Mouse (Mus musculus): ENCODE results near the gene Cenpm. TPM values are rescaled to one million over a fixed set of nuclear protein-coding genes. Genes with fewer than 3 reads are reported as not detected.

The Cenpm gene
- total RNA-seq, 1 experiment from 2014 or later: 5.9 TPM

DNA sequence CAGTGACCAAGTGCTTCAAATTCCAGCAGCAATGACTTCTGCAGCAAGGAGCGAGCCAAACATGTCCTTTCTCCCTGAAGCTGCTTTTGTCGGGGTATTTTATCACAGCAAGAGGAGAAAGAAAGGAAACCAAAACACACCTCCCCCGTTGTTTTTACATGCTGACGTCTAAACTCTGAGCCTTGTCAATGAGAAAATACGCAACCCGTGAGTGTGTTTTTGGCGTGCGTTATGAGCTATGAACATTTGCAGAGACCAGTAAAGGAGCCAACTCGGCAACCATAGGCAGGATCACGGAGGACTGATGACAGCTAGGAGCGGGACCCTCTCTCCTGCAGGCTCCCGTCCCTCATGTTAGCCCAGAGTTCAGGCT is 820 bp downstream of the Cenpm start:
- no peak for DNase-seq

- DNase-seq: no peak
Measured at GRCm38 (mm10) chr15:82243311-82243710, 1.2 kb downstream of the Cenpm start.

GRCm38 (mm10) chr15:82236565-82236964 is 8.0 kb downstream of the Cenpm start:
- DNase-seq: peak; percentile 76

GRCm38 (mm10) chr15:82235661-82236060 is 8.9 kb downstream of the Cenpm start:
- no peak for DNase-seq

GRCm38 (mm10) chr15:82232651-82233050 is 11.9 kb downstream of the Cenpm start:
- no peak for DNase-seq

DNA sequence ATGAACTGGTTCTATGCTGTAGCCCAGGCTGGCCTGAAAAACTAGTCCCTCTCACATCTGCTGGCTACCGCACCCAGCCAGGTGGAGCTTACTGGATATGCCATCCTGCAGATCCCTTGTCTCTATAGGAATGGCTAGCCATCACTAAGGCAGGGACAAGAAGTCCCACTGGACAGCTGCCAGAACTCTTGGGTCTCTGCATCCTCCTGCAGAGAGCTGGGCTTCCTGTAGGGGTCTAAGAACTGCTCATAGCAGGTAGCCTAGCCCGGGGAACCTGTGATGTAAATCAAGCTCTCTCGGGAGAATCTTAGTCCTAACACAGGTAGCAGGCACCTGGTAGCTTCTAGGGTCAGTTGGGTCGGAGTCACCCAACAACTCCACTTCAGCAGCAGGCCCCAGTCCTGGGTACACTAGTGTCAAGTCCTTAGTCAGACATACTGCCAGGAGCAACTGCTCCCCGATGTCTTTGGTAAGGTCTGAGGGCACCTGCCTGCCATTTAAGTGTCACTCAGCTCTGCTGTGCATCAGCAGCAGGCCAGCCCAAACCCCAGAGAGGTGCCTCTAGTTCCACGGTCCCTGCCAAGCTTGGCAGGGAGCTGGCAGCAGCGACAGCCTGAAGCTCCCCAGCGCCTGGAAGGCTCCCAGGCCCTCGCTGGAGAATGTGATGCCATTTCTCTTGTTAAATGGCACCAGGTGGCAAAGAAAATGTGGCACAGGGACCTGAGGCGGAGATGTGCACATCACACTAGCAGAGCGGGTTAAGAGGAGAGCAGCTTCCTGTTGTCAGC is 12.8 kb downstream of the Cenpm start:
- no peak for DNase-seq

DNA sequence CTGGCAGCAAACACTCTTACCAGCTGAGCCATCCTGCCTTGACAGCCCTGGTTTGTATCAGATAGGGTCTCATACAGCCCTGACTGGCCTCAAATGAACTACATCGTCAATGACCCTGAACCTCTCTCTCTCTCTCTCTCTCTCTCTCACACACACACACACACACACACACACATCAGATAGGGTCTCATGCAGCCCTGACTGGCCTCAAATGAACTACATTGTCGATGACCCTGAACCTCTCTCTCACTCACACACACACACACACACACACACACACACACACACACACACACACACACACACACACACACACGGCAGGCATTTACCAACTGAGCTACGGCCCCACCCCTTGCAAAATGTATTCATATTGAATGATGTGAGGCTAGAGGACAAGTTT is 13.4 kb downstream of the Cenpm start:
- no peak for DNase-seq

GRCm38 (mm10) chr15:82230098-82230611 is 14.4 kb downstream of the Cenpm start:
- no peak for DNase-seq

GRCm38 (mm10) chr15:82229542-82230045 is 15.0 kb downstream of the Cenpm start:
- DNase-seq: no peak

DNA sequence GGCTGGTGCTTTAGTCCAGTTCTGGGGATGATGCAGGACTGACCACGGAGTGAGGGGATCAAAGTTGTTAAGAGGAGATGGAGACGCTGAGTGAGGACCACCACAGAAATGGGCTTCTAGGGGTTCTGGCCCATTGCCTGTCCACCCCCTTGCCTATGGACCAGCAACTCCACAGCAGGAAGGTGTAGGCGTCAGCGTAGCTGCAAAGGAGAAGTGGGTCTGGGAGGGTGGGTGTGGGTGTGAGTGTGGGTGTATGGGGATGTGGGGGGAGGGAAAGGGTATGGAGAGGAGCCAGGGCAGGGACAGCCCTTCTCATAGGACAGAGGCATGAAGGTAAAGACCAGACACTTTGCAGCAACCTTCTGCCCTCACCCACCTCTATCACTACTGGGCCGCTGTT is 18.8 kb downstream of the Cenpm start:
- DNase-seq: no peak

DNA sequence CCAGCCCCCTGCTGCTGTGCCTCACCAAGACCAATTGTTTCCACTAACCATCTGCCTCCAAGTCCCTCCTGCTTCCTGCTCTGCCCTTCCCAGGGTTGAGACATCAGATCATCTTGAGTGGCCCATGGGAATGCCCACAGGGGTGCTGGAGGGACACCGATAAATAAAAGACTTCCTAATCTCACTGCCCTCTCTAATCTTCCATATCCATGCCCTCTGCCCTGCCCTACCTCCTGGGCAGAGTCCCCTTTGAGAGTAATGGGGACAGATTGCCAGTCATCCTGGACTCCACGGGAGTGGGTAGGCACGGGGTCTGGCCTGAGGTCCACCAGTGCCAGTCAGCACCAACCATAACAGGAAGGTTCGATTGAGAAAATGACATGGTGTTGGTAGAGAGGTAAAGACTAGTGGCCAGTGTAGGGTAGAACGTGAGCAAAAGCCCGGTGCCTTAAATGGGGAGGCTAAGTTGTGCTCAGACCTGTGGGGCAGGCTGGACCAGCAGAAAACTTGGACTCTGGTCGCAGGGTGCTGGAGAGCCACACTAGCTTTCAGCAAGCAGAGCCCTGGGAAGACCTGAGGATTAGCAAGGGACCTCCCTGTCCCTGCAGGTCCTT is 19.8 kb downstream of the Cenpm start:
- DNase-seq: no peak

- DNase-seq: no peak
Measured at GRCm38 (mm10) chr15:82223657-82224601, 20.6 kb downstream of the Cenpm start, which contains the start of gene Tnfrsf13c. Tnfrsf13c (minus strand) TSS chr15:82224369.

DNA sequence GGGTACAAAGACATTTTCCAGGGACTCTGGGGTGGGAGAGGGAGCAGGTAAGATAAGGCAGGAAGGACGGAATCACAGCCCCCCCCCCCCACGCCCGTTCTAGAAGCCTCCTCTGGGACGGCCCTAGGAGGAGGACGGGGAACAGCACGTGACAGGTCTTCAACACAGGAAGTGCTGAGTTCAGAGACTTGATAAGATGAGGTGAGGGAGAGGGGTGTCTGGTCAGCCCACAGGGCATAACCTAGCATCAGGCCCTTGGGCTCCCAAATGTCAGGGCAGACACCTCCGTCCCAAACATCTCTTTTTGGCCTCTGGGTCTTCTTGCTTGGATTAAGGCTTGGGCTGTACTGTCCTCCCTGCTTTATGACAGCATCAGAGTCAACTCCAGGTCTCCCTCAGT is 21.3 kb downstream of the Cenpm start:
- no peak for DNase-seq

GRCm38 (mm10) chr15:82221104-82221860 is 23.3 kb downstream of the Cenpm start:
- no peak for DNase-seq

GRCm38 (mm10) chr15:82220003-82220675 is 24.4 kb downstream of the Cenpm start:
- DNase-seq: no peak

DNA sequence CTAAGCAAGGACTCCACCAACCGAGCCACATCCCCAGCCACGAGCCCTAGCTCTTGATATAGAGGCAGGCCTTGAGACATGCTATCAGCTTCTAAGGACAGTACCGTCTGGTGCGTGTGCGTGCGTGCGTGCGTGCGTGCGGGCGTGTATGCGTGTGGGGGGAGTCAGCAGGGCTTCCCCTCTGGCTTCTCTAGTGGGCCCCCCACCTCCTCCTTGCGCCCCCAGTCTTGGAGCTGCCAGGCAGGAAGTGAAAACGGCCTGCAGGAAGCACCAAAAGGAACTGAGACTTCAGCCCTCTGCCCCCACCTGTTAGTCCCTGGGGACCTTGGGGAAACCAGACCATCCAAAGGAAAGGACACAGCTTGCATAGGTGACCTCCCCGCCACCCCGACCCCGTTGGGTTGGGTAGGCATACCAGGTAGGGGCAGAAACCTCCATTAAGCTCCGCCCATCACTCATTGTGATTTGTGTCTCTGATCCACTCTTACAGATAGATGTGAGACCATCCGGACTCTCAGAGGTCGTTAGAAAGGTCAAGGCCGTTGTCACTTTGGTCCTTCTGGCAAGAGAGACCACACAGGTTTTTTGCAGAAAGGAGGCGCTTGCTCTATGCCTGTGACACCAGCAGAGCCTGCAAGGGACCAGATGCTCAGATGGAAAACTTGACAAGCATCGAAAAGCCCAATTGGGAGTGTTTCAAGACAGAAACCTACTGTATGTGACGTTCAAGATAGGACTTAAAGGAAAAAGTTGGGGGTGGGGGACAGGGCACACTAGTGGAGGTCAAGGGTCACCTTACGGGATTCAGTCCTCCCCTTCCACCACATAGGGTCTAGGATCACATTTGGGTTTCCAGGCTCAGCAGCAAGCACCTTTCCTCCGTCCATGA is 25.5 kb downstream of the Cenpm start:
- DNase-seq: no peak

DNA sequence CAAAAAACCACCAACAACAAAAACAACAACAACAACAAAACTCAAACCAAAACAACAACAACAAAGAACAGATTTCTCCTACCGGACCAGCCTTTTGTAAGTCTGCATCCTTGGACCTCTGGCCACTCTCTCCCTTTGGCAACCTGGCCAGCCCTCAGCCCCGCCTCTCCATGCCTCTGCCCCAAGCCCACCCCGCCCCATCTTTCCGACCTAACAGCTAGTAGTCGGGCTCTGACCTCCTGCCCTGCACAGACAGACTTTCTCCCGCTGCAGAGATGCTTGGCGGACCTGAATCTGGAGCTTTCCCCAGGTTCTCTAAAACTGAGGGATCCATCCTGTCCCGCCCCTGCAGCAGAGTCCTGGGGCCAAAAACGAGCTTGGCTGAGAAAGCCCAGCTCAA is 26.6 kb downstream of the Cenpm start:
- no peak for DNase-seq

DNA sequence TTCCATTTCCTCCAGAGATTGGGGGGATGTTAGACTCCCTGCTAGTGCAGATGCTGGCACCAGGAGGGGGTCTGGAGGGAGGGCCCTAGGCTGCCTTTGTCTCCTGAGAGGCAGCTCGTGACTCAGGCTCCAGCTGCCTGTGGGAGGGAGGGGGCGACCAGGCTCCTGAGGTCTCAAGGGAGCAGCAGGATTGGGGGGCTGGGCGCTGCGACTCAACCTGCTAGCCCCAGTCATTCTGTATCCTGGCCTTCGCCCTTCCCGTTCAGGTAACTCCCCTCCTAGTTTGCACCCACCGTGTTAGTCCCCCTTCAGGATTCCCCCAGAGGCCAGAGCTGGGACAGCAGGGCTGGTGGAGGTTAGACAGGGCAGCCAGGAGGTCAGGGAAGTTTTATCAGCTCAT is 27.5 kb downstream of the Cenpm start:
- no peak for DNase-seq

GRCm38 (mm10) chr15:82216142-82216827 is 28.3 kb downstream of the Cenpm start:
- DNase-seq: no peak
